Mouse (Mus musculus) hindbrain, embryonic 14.5 days (tissue): ENCODE results near the gene Grasp. TPM values are rescaled to one million over a fixed set of nuclear protein-coding genes. Genes with fewer than 3 reads are reported as not detected.

Experiments
- ATAC-seq: fragments of 200-750 bp; cut with Nextera tagmentation; 2 replicates; pipeline ENCODE4 v1.8.0; 2017; ENCODE audit warnings: moderate number of reproducible peaks, mild to moderate bottlenecking, moderate TSS enrichment, moderate library complexity; ENCODE audit not compliant: low FRiP score
- DNase-seq: peaks from one replicate; pipeline ENCODE4 v3.0.0-alpha.2; 2015; ENCODE audit warnings: low spot score
- H3K27ac ChIP-seq: fragments of 300-500 bp; sonication (generic); 2 replicates; pipeline ENCODE4 v1.5.1; 2014; ENCODE audit warnings: mild to moderate bottlenecking, moderate library complexity
- H3K27me3 ChIP-seq: fragments of 300-500 bp; sonication (generic); 2 replicates; pipeline ENCODE4 v1.6.1; 2014; ENCODE audit warnings: mild to moderate bottlenecking, low read length, mixed read lengths; ENCODE audit not compliant: control insufficient read depth, insufficient read depth
- H3K36me3 ChIP-seq: fragments of 300-500 bp; sonication (generic); replicated peaks from 2 replicates; pipeline ENCODE4 v1.6.1; 2014; ENCODE audit not compliant: control insufficient read depth, insufficient read depth
- H3K4me1 ChIP-seq: fragments of 300-500 bp; sonication (generic); replicated peaks from 2 replicates; pipeline ENCODE4 v1.6.1; 2014; ENCODE audit warnings: antibody characterized with exemption, low read length, mixed read lengths; ENCODE audit not compliant: control insufficient read depth, insufficient read depth
- H3K4me2 ChIP-seq: fragments of 300-500 bp; sonication (generic); replicated peaks from 2 replicates; pipeline ENCODE4 v1.6.1; 2014; ENCODE audit warnings: mild to moderate bottlenecking, moderate library complexity
- H3K4me3 ChIP-seq: fragments of 300-500 bp; sonication (generic); replicated peaks from 2 replicates; pipeline ENCODE4 v1.5.1; 2014; ENCODE audit warnings: mild to moderate bottlenecking, low read length
- H3K9ac ChIP-seq: fragments of 300-500 bp; sonication (generic); 2 replicates; pipeline ENCODE4 v1.6.1; 2014
- H3K9me3 ChIP-seq: fragments of 300-500 bp; sonication (generic); 2 replicates; pipeline ENCODE4 v1.6.1; 2016; ENCODE audit warnings: low read length; ENCODE audit not compliant: control insufficient read depth
- WGBS: fragments of 180-500 bp; shearing (Covaris S2); extraction: QIAGEN DNeasy Blood & Tissue Kit; methylation state at CpG from one replicate; pipeline ENCODE4 v1.1.7; 2014; 5-methylcytosine and 5-hydroxymethylcytosine counted together
- microRNA-seq: library from miRNA; unstranded; fragments of <30 nt; microRNA quantifications from one replicate; pipeline ENCODE4, GENCODE M21; 2016
- polyA plus RNA-seq: library from polyadenylated mRNA; unstranded; fragments of >200 nt; fragmentation: Nextera tagmentation; extraction: Ambion mirVana; gene quantifications from 2 replicates; pipeline ENCODE4 v1.2.1, GENCODE M21; 2014

Gene Grasp
- polyA plus RNA-seq, 1 experiment from 2014 or later = 1.6 TPM

GRCm38 (mm10) chr15:101271107-101271506 is 47.1 kb downstream of the Grasp start:
- ATAC-seq (no peak), DNase-seq (no peak)
- WGBS = 89% methylated on average over 3 of the region's 3 CpGs
- Histone ChIP-seq H3K27ac (no peak overlapping the region), H3K9ac (no peak overlapping the region), H3K4me2 (no peak overlapping the region), H3K4me3 (no peak overlapping the region), H3K9me3 (no peaks in the 10 kb centered on the region), H3K4me1 (peaks cover 8% of the 10 kb centered on the region), H3K36me3 (peaks cover 23% of the 10 kb centered on the region), H3K27me3 (peaks cover 16% of the 10 kb centered on the region)

- H3K4me3 ChIP-seq = no peak overlapping the region
- WGBS = 81% methylated on average over 15 of the region's 15 CpGs
- H3K9ac ChIP-seq = no peak overlapping the region
- ATAC-seq (no peak), DNase-seq (no peak)
- no peak overlapping the region for H3K27ac ChIP-seq
- peaks cover 23% of the 10 kb centered on the region for H3K36me3 ChIP-seq
- no peak overlapping the region for H3K4me2 ChIP-seq
- H3K9me3 ChIP-seq = no peaks in the 10 kb centered on the region
- H3K4me1 ChIP-seq = peaks cover 5% of the 10 kb centered on the region; the same call in 1 of the 2 replicates
- peaks cover 11% of the 10 kb centered on the region for H3K27me3 ChIP-seq
These were observed 47.5 kb downstream of the Grasp start for GRCm38 (mm10) chr15:101271513-101271912.

GRCm38 (mm10) chr15:101274380-101274779 is 50.4 kb downstream of the Grasp start:
- WGBS = 72% methylated on average over 6 of the region's 6 CpGs
- no peak for ATAC-seq
- Histone ChIP-seq H3K4me1 (0 out of 2 replicates have a peak, but pooled peaks cover 10% of the 10 kb centered on the region), H3K4me2 (no peak overlapping the region), H3K4me3 (no peak overlapping the region), H3K9ac (no peak overlapping the region), H3K36me3 (peaks cover 23% of the 10 kb centered on the region), H3K27me3 (no peaks in the 10 kb centered on the region), H3K9me3 (no peaks in the 10 kb centered on the region), H3K27ac (no peak overlapping the region)
- no peak for DNase-seq

DNA sequence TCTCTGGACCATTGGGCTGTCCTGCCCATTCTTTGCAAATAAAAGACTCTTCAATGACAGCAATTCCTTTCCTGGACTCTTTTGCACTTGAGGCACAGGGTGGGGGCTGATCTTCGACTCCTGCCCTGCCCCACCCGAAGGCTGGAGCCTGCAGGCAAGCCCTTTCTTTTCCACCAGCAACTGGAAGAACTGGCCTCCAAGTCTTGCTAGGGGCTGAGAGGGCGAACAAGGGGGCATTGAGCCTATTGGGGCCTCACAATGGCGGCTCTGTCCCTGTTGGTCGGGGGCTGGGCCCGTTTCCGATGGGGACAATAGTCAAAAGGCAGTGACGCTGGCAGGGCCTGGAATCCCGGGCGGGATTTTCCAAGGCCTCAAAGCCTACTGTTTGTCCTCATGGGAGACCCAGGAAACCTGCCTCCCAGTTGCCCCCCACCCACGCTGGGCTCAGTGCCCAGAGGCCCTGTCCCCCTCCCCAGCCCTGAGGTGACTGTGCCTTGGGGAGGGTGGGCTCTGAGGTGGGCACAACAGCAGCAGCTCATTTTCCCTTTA is 53.4 kb downstream of the Grasp start:
- Histone ChIP-seq H3K27ac (peak overlapping the region; percentile 41; the same call in 1 of the 2 replicates), H3K9me3 (no peaks in the 10 kb centered on the region), H3K4me3 (no peak overlapping the region), H3K36me3 (peaks cover 15% of the 10 kb centered on the region), H3K9ac (no peak overlapping the region), H3K27me3 (no peaks in the 10 kb centered on the region), H3K4me1 (0 out of 2 replicates have a peak, but pooled peaks cover 10% of the 10 kb centered on the region), H3K4me2 (no peak overlapping the region)
- 16% methylated on average over 11 of the region's 11 CpGs for whole genome bisulfite sequencing
- no peak for DNase-seq
- ATAC-seq = peak; percentile 75; the same call in 1 of the 2 replicates

DNA sequence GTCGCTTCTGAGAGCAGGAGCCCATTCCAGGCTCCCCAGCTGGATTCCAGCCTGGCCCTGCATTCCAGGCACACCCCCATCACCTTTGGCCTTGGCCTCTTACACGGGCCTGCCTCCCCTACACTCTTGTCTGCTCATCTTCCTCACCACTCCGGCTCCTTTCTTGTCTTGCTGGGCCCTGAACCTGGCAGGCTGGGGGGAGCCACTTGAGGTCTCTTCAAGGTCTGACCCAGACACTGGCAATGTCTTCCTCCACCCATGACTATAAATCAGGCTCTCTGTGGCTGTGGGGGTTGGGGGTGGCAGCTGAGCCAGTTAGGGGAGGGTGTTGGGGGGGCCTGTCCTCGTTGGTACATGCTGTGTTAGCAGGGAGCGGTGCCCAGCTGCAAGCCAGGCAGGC is 54.6 kb downstream of the Grasp start:
- no peak for DNase-seq
- Histone ChIP-seq H3K27ac (no peak overlapping the region), H3K4me3 (no peak overlapping the region), H3K9ac (no peak overlapping the region), H3K4me2 (no peak overlapping the region), H3K9me3 (no peaks in the 10 kb centered on the region), H3K27me3 (no peaks in the 10 kb centered on the region), H3K4me1 (0 out of 2 replicates have a peak, but pooled peaks cover 10% of the 10 kb centered on the region), H3K36me3 (0 out of 2 replicates have a peak, but pooled peaks cover 3% of the 10 kb centered on the region)
- WGBS = 48% methylated on average over 5 of the region's 5 CpGs
- ATAC-seq = no peak

DNA sequence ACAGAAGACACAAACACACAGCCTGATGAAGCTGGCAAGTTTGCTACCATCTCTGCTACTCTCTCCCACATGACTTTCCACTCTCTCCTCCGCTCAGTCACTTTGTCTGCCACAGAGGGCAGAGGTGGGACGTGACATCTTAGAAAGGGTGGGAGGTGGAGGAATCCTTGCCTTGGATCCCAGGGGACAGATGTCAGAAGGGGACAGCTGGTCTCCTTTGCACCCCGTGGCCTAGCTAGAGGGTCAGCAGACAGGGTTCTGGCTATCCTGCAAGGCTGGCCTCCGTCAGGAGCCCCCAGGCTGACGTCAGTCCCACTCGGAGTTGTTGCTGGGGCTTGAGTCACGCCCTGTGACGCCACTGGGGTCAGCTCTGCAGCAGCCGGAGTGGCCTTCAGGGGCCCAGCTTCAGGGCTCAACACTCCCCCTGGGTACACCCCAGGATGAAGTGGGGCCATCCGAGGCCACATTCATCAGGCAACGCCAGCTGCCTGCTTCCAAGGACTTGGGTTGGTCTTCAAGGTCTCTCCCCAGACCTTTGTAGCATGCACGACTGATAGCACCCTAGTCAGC is 55.5 kb downstream of the Grasp start:
- 68% methylated on average over 12 of the region's 12 CpGs for WGBS

More for the DNA sequence above, 55.5 kb downstream of the Grasp start:
- H3K4me1 ChIP-seq = peaks cover 10% of the 10 kb centered on the region
- no peak overlapping the region for H3K27ac ChIP-seq
- no peak for DNase-seq
- H3K4me3 ChIP-seq = no peak overlapping the region
- no peak overlapping the region for H3K4me2 ChIP-seq
- H3K36me3 ChIP-seq = no peaks in the 10 kb centered on the region
- no peaks in the 10 kb centered on the region for H3K9me3 ChIP-seq
- no peak overlapping the region for H3K9ac ChIP-seq
- H3K27me3 ChIP-seq = no peaks in the 10 kb centered on the region
- ATAC-seq = no peak

Small RNA genes within 50 kb of the gene (microRNA-seq; reads per million reads assigned to microRNA genes)
- gene Mir6962 = 2.1 reads per million, percentile 7 among the genes with 10 or more reads in this experiment

Other genes starting within 250 kb of the Grasp start
- gene Gm47841, start 176.8 kb upstream of the Grasp start, polyA plus RNA-seq = not detected in 2 replicates
- gene Fignl2, start 145.6 kb upstream of the Grasp start, polyA plus RNA-seq = 0.16 and 0.17 TPM in 2 replicates
- not detected in 2 replicates for gene Ankrd33, start 108.4 kb upstream of the Grasp start, polyA plus RNA-seq
- 5.7 and 6.2 TPM in 2 replicates for gene Acvrl1, start 95.7 kb upstream of the Grasp start, polyA plus RNA-seq
- 30.0 and 35.7 TPM in 2 replicates for gene Acvr1b, start 50.1 kb upstream of the Grasp start, polyA plus RNA-seq
- gene Nr4a1, start 30.1 kb downstream of the Grasp start, polyA plus RNA-seq = 5.0 and 5.1 TPM in 2 replicates
- 65.4 and 66.3 TPM in 2 replicates for gene Atg101, start 60.1 kb downstream of the Grasp start, polyA plus RNA-seq
- gene 6030408B16Rik, start 69.0 kb downstream of the Grasp start, polyA plus RNA-seq = 0.23 and 0.37 TPM in 2 replicates
- gene Krt80, start 146.0 kb downstream of the Grasp start, polyA plus RNA-seq = 0.11 TPM in 1 of 2 replicates, not detected in the other
- 1.5 and 1.8 TPM in 2 replicates for gene Krt7, start 186.9 kb downstream of the Grasp start, polyA plus RNA-seq
- gene Krt87, start 214.6 kb downstream of the Grasp start, polyA plus RNA-seq = 0.40 and 0.50 TPM in 2 replicates
- gene Krt88, start 223.6 kb downstream of the Grasp start, polyA plus RNA-seq = not detected in 2 replicates
- gene Krt81, start 239.6 kb downstream of the Grasp start, polyA plus RNA-seq = not detected in 2 replicates
- gene Krt86, start 249.3 kb downstream of the Grasp start, polyA plus RNA-seq = 0.09 TPM in 1 of 2 replicates, not detected in the other